Mouse (Mus musculus) Muller cell, postnatal 12 days (primary cell): ENCODE data around the gene Vmn2r51.
"Not testable (repeated sequence)": the region's sequence is repeated elsewhere in the genome, so short reads cannot be mapped to it uniquely, and the experiment has no call there.

ENCODE experiments used
- DNase-seq: peaks from one replicate; pipeline ENCODE4 v3.0.0-alpha.2; 2015; ENCODE audit errors: inconsistent ontology term

Vmn2r51 gene

GRCm38 (mm10) chr7:10105641-10106040 lies at the start of gene Vmn2r51:
TSS of gene Vmn2r51 (minus strand) at chr7:10105741.
- not testable (repeated sequence) for DNase-seq

GRCm38 (mm10) chr7:10053196-10053595 lies 52.3 kb downstream of the Vmn2r51 start, which contains the start of gene Vmn2r50:
TSS of gene Vmn2r50 (minus strand) at chr7:10053296.
- DNase-seq: not testable (repeated sequence)
